Mouse (Mus musculus) heart, adult 18-20 months (tissue): ENCODE data around the gene Hmga1b. TPM values are rescaled to one million over a fixed set of nuclear protein-coding genes. Genes with fewer than 3 reads are reported as not detected.
"Not testable (repeated sequence)": the region's sequence is repeated elsewhere in the genome, so short reads cannot be mapped to it uniquely, and the experiment has no call there.

ENCODE experiments used
- DNase-seq, 2 experiments: peaks; one replicate each; pipeline ENCODE4 v3.0.0; 2021 to 2022; ENCODE audit warnings: mixed read lengths in 1 of 2
- total RNA-seq, 2 experiments: library from RNA; stranded (reverse); gene quantifications; 2 replicates each; pipeline ENCODE4 v1.2.3; 2021

Hmga1b gene
- total RNA-seq, 2 experiments from 2014 or later: 23.6 to 49.8 TPM

DNA sequence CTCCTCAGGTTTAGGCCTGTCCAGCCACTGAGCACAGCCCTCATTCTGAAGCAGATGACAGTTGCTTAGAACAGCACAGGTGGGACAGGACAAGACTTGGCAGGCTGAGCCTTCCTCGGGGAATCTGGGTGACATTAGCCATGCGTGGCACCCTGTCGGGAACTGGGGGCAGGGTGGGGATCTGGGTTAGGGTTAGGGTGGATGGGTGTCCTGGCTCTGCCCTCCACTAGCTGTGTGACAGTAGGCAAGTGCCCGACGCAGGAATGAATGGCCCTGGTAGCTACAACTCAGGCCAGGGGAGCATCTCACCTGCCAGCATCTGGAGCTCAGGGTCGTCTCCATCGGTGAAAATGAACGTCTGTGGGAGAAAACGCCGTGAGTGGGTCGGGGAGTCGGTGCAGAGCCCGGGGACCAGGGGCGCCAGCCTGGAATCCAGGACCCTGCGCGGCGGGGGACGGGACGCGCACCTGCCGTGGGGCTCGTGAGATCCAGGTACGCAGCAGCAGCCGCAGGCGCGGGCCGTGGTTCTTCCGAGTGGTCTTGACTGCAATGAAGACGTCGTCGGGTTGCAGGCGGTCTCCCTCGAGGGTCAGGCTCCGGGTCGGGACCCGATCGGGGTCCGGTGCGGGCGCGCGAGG lies 21.0 kb downstream of the Hmga1b start:
- no peak for DNase-seq

- DNase-seq: peak; percentile 89 to 90
Measured at GRCm38 (mm10) chr11:120784064-120784791, 21.6 kb downstream of the Hmga1b start, which contains the start of the genes Rfng and Gps1. Gene Rfng, minus strand, starts transcription at chr11:120784207. Gene Gps1, plus strand, starts transcription at chr11:120784272.

GRCm38 (mm10) chr11:120785145-120785544 lies 22.6 kb downstream of the Hmga1b start:
- DNase-seq: no peak

DNA sequence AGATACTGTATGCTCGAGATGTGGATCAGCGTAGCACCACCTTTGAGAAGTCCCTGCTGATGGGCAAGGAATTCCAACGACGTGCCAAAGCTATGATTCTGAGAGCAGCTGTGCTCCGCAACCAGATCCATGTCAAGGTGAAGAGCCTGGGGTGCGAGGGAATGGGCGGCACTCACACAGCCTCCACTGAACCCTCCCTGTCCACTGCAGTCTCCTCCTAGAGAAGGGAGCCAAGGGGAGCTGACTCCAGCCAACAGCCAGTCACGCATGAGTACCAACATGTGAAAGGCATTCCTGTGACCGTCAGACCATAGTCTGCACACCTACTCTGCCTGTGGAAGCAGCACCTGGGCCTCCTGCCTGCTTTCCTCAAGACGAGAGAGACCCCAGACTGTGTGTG lies 25.9 kb downstream of the Hmga1b start:
- not testable (repeated sequence) for DNase-seq

- no peak for DNase-seq
Measured at GRCm38 (mm10) chr11:120789355-120789754, 26.8 kb downstream of the Hmga1b start.

- DNase-seq: no peak
Measured at GRCm38 (mm10) chr11:120789810-120790209, 27.2 kb downstream of the Hmga1b start.

DNA sequence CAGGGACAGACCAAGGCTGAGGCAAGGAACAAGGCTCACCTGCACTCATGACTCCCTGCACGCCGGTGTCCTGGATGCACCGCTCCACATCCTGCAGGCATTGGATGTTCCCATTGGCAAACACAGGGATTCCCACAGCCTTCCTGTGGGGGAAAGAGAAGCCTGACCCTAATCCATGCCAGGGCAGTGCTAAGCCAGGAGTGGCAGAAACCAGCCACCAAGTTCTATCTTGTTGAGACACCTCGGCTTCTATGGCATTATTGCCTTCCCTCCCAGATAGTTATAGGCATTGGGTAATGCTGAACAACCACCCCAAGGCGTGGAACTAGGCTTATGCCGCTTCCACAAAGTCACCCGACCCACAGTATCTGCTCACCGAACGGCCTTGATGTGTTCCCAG lies 30.1 kb downstream of the Hmga1b start:
- no peak for DNase-seq

GRCm38 (mm10) chr11:120795756-120796613 lies 33.4 kb downstream of the Hmga1b start, which contains the start of gene Dus1l:
Gene Dus1l, minus strand, starts transcription at chr11:120796403.
- DNase-seq: peak; percentile 96 to 99

- no peak for DNase-seq
Measured at GRCm38 (mm10) chr11:120796614-120796946, 34.0 kb downstream of the Hmga1b start.

DNA sequence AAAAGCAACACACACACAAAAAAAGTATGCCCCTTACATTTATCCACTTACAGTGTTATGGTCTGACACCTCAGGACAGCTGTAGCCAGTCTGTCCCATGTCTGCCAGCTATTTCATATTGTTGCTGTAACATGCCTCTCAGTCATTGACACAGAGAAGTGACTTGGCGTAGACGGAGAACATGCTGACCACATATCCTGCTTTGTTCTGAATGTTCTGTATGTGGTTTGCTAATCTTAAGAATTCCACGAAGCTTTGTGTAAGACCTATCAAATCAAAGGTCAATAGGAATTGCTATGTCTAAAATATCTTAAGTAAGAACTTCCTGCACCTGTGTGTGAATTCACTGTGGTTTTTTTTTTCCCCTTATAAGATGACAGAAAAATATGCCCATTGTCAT lies 35.6 kb downstream of the Hmga1b start:
- no peak for DNase-seq

- no peak for DNase-seq
Measured at GRCm38 (mm10) chr11:120799316-120799890, 36.8 kb downstream of the Hmga1b start.

DNA sequence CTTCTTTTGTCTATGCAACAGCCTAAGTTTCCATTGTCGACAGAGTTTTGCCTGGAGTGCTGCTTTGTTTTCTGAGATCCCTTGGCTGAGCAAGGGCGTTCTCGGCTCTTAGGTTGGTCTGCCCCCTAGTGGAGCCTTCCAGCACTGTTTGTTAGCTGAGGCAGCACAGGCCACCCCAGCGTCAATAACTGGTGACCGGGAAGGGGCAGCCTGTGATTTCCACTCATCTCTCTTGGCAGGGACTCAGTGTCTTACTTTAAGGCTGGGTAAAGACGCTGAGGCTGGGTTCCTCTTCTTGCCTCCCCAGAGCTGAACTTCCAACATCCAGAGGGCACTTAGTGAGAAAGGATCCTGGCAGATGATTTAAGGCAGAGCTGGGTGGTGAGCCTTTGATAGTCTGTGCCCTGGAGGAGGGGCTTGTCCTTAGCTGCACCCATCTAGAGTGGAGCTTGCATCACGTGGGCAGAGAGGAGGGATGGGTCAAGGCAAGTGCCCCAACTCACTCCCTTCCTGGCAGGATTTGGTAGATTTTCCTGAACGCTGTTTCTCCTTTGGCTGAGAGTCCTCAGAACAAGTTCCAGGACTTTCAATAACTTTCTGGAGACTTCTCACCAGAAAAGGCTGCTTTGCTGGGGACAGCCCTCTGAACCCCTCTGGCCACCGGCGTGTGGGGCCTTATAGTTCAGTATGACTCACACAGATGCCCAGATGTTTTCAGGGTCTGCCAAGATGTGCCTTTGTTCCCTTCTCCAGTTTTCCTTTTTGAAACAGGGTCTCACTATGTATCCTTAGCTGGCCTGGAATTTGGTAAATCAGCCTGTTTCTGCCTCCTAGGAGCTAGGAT lies 37.7 kb downstream of the Hmga1b start:
- peak; percentile 92 to 95 for DNase-seq

DNA sequence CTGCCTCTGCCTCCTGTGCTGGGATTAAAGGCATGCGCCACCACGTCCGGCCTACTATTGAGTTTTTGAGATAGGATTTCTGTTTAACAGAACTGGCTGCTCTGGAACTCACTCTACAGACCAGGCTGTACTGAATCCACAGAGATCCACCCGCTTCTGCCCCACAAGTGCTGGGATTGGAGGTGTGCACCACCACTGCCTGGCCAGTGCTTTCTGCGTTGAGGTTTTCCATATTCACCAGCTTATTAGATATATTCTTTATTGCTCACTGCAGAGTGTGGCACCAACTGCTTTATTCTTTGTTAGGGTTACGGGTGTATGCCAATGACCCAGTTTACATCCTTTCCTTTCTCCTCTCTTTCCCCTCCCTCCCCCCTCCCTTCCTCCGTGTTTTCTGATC lies 41.7 kb downstream of the Hmga1b start:
- DNase-seq: no peak

DNA sequence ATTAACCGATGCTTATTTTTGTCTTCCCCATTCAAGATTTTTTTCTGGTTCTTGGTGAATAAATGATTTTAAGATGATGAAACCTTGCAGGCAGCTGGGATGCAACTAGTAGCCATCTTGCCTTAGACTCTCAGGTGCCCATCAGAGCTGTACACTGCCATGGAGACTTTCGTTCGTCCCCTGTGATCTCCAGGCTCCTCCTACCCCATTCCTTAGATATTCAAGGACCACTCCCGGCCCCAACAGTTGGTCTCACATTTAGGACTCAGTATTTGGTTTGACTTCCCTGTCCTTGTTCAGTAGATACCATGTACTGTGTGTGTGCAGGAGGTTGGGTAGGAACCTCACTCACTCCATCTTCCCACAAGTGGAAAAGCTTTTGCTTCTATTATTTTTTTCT lies 42.2 kb downstream of the Hmga1b start:
- no peak for DNase-seq

GRCm38 (mm10) chr11:120805375-120806298 lies 43.0 kb downstream of the Hmga1b start:
- DNase-seq: no peak

- DNase-seq: no peak
Measured at GRCm38 (mm10) chr11:120808010-120808409, 45.4 kb downstream of the Hmga1b start.

- no peak for DNase-seq
Measured at GRCm38 (mm10) chr11:120812068-120812467, 49.5 kb downstream of the Hmga1b start.
